In genomic region chr10:39369977-39370785, GRCm38 (mm10) we compare ENCODE assay signal across 9 mouse cellular contexts. TPM values are rescaled to one million over a fixed set of nuclear protein-coding genes. Genes with fewer than 3 reads are reported as not detected.
DNase-seq lines count a peak whose midpoint lies in the region; ATAC-seq and TF ChIP-seq lines count a peak whose summit lies in the region.
"Had no signal": no experiment of that assay in that cellular context is flagged by ENCODE, and none has a peak within 500 bp of the region (broad histone marks: within the 10 kb centered on the region; RNA-seq: fewer than 3 reads in every experiment).

No protein-coding gene starts in this region.

- peaks cover 45% of the 10 kb centered on the region for H3K4me1 ChIP-seq in erythroblast, embryonic 14.5 days (ENCODE audit: control insufficient read depth)
- H3K4me1 ChIP-seq in bone marrow macrophage, adult 2 months (ENCODE audit: control insufficient read depth, insufficient read depth, low read length) = peaks cover 9% of the 10 kb centered on the region
- peaks cover 49% of the 10 kb centered on the region for H3K4me1 ChIP-seq in forebrain, embryonic 13.5 days
- peaks cover 2% of the 10 kb centered on the region; the same call in 1 of the 2 replicates for H3K4me1 ChIP-seq in small intestine, adult 2 months (ENCODE audit: control insufficient read depth, insufficient read depth, insufficient read length, low read length)

- H3K27ac ChIP-seq in bone marrow macrophage, adult 2 months (ENCODE audit: insufficient read depth, low read depth, low read length) = peak overlapping the region; percentile 32; the same call in 1 of the 2 replicates
- H3K27ac ChIP-seq in forebrain, embryonic 13.5 days = peak overlapping the region; percentile 98
- peak overlapping the region; percentile 25; the same call in 1 of the 2 replicates for H3K27ac ChIP-seq in small intestine, adult 2 months (ENCODE audit: insufficient read depth, low read depth, low read length)

- TF ChIP-seq CTCF in bone marrow macrophage, adult 2 months (IDR thresholded peaks at IDR 0.05; ENCODE audit: low read depth, low read length) = no peak
- TF ChIP-seq CTCF in small intestine, adult 2 months (IDR thresholded peaks at IDR 0.05; ENCODE audit: extremely low read depth, insufficient read length, insufficient replicate concordance, low read depth, low read length) = no peak

- peak overlapping the region; percentile 85 for H3K4me3 ChIP-seq in erythroblast, embryonic 14.5 days (replicated peaks)
- H3K4me3 ChIP-seq in bone marrow macrophage, adult 2 months (ENCODE audit: insufficient read depth, low read length) = peak overlapping the region; percentile 84
- H3K4me3 ChIP-seq in forebrain, embryonic 13.5 days = peak overlapping the region; percentile 99
- peak overlapping the region; percentile 83 for H3K4me3 ChIP-seq in small intestine, adult 2 months (ENCODE audit: low read depth, low read length)

- 0% methylated on average over 31 of the region's 68 CpGs for WGBS in forebrain, embryonic 13.5 days
- WGBS in small intestine, adult 2 months = under 1% methylated on average over 67 of the region's 68 CpGs

- H3K9ac ChIP-seq in forebrain, embryonic 13.5 days = peak overlapping the region; percentile 100

- no peaks in the 10 kb centered on the region for H3K9me3 ChIP-seq in erythroblast, embryonic 14.5 days (ENCODE audit: control insufficient read depth, low read length)
- H3K9me3 ChIP-seq in forebrain, embryonic 13.5 days (replicated peaks) = no peaks in the 10 kb centered on the region

- peak; percentile 43 to 62 for DNase-seq in heart, postnatal 14 days
- DNase-seq in kidney, postnatal 4 days = peak; percentile 63 to 73
- DNase-seq in lung, postnatal 14 days = peak; percentile 44

- no peak for TF ChIP-seq POLR2A in bone marrow macrophage, adult 2 months (IDR thresholded peaks at IDR 0.05; ENCODE audit: borderline replicate concordance, low read depth, low read length)
- no peak for TF ChIP-seq POLR2A in small intestine, adult 2 months (IDR thresholded peaks at IDR 0.05; ENCODE audit: low read depth, low read length)

- H3K4me2 ChIP-seq in forebrain, embryonic 13.5 days = peak overlapping the region; percentile 79

- intact Hi-C loops in heart, postnatal 14 days (cut with DNase I) = loop anchor here (2.0 to 5.0 kb wide), 5 partner anchors 47 to 197 kb away; no protein-coding TSS in a partner anchor

- ATAC-seq in erythroblast, adult 5-6 weeks (replicated peaks; ENCODE audit: low FRiP score, poor library complexity, severe bottlenecking) = no peak
- peak; percentile 57 for ATAC-seq in forebrain, embryonic 13.5 days

- H3K36me3 ChIP-seq in erythroblast, embryonic 14.5 days (ENCODE audit: control insufficient read depth) = no peaks in the 10 kb centered on the region
- H3K36me3 ChIP-seq in forebrain, embryonic 13.5 days (ENCODE audit: poor library complexity, severe bottlenecking) = no peaks in the 10 kb centered on the region
- H3K36me3 ChIP-seq in small intestine, adult 2 months (ENCODE audit: control insufficient read depth, insufficient read depth, low read length) = no peaks in the 10 kb centered on the region

- H3K27me3 ChIP-seq in erythroblast, embryonic 14.5 days (ENCODE audit: control insufficient read depth) = peaks cover 20% of the 10 kb centered on the region
- H3K27me3 ChIP-seq in forebrain, embryonic 13.5 days = no peaks in the 10 kb centered on the region
- no peaks in the 10 kb centered on the region for H3K27me3 ChIP-seq in small intestine, adult 2 months (ENCODE audit: control insufficient read depth, insufficient read depth, low read length)

RNA-seq across cellular contexts. Expression of gene Fyn, which starts 1.5 kb away (rescaled TPM):
- polyA plus RNA-seq in erythroblast, embryonic 14.5 days (2012) = 1.1 and 1.6 TPM in 2 replicates
- total RNA-seq in erythroblast, adult 5-6 weeks (2015; ENCODE audit: low replicate concordance) = 2.5 and 3.7 TPM in 2 replicates
- 5.6 and 5.7 TPM in 2 replicates for total RNA-seq in erythroblast, adult 5-6 weeks (2017; ENCODE audit: low replicate concordance)
- polyA plus RNA-seq in bone marrow macrophage, adult 2 months (2012; ENCODE audit: insufficient read depth, insufficient read length, missing spikeins) = 30.7 and 35.5 TPM in 2 replicates
- 58.8 and 61.4 TPM in 2 replicates for polyA plus RNA-seq in forebrain, embryonic 13.5 days (2015; fragmentation: Nextera tagmentation; extraction: Ambion mirVana)
- 10 to 100 TPM; 37.7 to 41.7 TPM for total RNA-seq in heart, postnatal 14 days (2021)
- polyA plus RNA-seq in small intestine, adult 2 months (2012; rRNA removed) = 4.6 and 7.3 TPM in 2 replicates
- total RNA-seq: MEL had no signal

Comparison
In these comparisons a context has a peak if more than half of its experiments do, and no peak if none do; other contexts are left out.
1. H3K27ac ChIP-seq: peak in every context shown above with its lines; median percentile 98 in forebrain, embryonic 13.5 days; 32 in bone marrow macrophage, adult 2 months; 25 in small intestine, adult 2 months.